Mouse (Mus musculus) spleen, adult 2 months (tissue): ENCODE measurements around the gene Rbck1. TPM values are rescaled to one million over a fixed set of nuclear protein-coding genes. Genes with fewer than 3 reads are reported as not detected.

Experiments used
- DNase-seq, 2 experiments: peaks; one replicate each; pipeline versions ENCODE4 v3.0.0 to v3.0.0-alpha.2; 2012 to 2021; ENCODE audit warnings: low spot score in 2 of 2, low read depth in 1 of 2
- H3K27ac ChIP-seq: fragments of 200-500 bp; 2 replicates; pipeline ENCODE4 v1.5.1; 2012; ENCODE audit warnings: low read length, inconsistent platforms; ENCODE audit not compliant: insufficient read depth
- H3K27me3 ChIP-seq: fragments of 200-500 bp; 2 replicates; pipeline ENCODE4 v1.6.1; 2012; ENCODE audit warnings: mild to moderate bottlenecking, moderate library complexity, low read length, inconsistent platforms; ENCODE audit not compliant: control insufficient read depth, insufficient read depth
- H3K36me3 ChIP-seq: fragments of 200-500 bp; 2 replicates; pipeline ENCODE4 v1.6.1; 2012; ENCODE audit warnings: mild to moderate bottlenecking, low read length, inconsistent platforms; ENCODE audit not compliant: control insufficient read depth, insufficient read depth
- H3K4me1 ChIP-seq: fragments of 200-500 bp; 2 replicates; pipeline ENCODE4 v1.6.1; 2011; ENCODE audit warnings: inconsistent platforms; ENCODE audit not compliant: control insufficient read depth, insufficient read depth, insufficient read length
- H3K4me3 ChIP-seq: fragments of 200-500 bp; 2 replicates; pipeline ENCODE4 v1.5.1; 2011; ENCODE audit warnings: mild to moderate bottlenecking, inconsistent platforms; ENCODE audit not compliant: insufficient read depth, insufficient read length; ENCODE audit errors: extremely low read depth
- CTCF ChIP-seq: fragments of 200-500 bp; IDR thresholded peaks from 2 replicates; pipeline ENCODE4 v1.5.1; 2011; ENCODE audit warnings: mild to moderate bottlenecking, inconsistent platforms; ENCODE audit not compliant: insufficient read depth, insufficient read length, insufficient replicate concordance; ENCODE audit errors: extremely low read depth
- POLR2A ChIP-seq: fragments of 200-500 bp; IDR thresholded peaks from 2 replicates; pipeline ENCODE4 v1.6.1; 2011; ENCODE audit warnings: low read depth, low read length, inconsistent platforms
- WGBS: fragments of 180-500 bp; shearing (Covaris S2); methylation state at CpG from one replicate; pipeline ENCODE4 v1.1.7; 2018; 5-methylcytosine and 5-hydroxymethylcytosine counted together
- polyA plus RNA-seq: library from polyadenylated mRNA; depleted of rRNA; stranded (reverse); fragments of >200 nt; gene quantifications from 2 replicates; pipeline ENCODE4 v1.2.3, GENCODE M21; 2012

Rbck1 gene
- polyA plus RNA-seq, 1 experiment, result 326 TPM

DNA sequence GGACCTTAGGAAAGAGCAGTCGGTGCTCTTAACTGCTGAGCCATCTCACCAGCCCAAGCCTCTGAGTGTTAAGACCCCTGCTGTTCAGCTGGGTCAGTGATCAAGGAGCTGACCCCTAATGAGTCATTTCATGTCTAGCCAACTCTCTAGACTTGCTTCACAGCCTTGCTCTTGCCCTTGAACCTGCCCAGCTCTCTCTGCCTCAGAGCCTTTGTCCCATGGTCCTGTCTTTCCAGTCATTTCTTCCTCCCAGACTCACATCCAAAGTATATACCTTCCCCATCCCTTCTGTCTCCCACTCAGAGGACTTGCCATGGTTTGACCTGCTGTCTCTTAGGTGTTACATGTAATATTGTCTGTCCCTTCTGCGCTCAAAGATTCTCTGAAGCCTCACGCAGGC is 24.8 kb upstream of the Rbck1 start:
- WGBS, result 96% methylated on average over 3 of the region's 3 CpGs
- TF ChIP-seq POLR2A (no peak), CTCF (no peak)
- Histone ChIP-seq H3K4me3 (no peak overlapping the region), H3K4me1 (no peaks in the 10 kb centered on the region; the same call in 1 of the 2 replicates), H3K36me3 (no peaks in the 10 kb centered on the region), H3K27ac (no peak overlapping the region), H3K27me3 (no peaks in the 10 kb centered on the region)
- no peak for DNase-seq

DNA sequence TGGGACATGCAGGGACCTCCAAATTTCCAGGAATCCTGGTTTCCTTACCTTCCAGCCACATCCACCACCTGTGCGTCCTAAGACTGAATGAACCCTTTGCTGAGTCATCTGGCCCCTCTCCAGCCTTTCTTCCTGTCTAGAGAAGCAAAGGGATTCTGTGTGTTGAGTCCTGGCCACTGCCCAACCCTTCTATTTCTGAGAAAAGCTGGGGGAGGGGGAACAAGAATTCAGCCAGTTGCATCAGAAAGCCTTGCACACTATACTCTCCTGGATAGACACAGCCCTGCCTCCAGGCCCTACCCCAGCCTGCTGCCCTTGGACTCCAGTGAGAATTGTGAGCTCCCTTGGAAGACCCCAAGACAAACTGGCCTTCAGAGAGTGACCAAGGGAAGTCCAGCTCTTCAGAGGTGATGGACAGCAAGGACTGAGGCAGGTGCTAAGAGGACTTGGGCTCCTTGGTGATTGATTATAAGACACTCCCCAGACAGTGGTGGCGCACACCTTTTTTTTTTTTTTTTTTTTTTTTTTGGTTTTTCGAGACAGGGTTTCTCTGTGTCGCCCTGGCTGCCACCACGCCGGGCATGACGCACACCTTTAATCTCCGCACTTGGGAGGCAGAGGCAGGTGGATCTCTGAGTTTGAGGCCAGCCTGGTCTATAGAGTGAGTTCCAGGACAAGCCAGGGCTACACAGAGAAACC is 17.5 kb upstream of the Rbck1 start:
- H3K4me1 ChIP-seq, result no peaks in the 10 kb centered on the region; the same call in 1 of the 2 replicates
- no peaks in the 10 kb centered on the region for H3K27me3 ChIP-seq
- no peak overlapping the region for H3K4me3 ChIP-seq
- TF ChIP-seq CTCF, result no peak
- TF ChIP-seq POLR2A, result no peak
- 83% methylated on average over 8 of the region's 8 CpGs for WGBS
- no peaks in the 10 kb centered on the region for H3K36me3 ChIP-seq
- no peak for DNase-seq
- no peak overlapping the region for H3K27ac ChIP-seq

DNA sequence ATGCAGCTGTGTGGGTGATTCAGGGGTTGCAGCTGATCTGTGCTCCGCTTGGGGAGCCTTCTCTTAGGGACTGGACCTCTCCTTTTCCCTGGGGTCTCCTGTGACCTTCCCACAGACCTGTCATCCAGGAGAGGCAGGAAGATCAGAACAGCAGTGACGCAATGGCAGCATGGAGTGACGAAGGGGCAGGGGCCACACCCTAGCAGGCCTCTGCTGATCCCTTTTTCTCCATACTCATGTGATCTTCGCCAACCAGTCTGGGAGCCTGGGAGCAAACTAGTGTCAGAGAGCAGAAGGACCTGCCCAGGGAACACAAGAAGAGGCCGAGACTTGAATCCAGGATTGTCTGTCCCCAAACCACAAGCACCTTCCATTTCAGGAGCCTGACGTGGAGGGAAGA is 16.8 kb upstream of the Rbck1 start:
- 82% methylated on average over 6 of the region's 6 CpGs for WGBS
- H3K27ac ChIP-seq, result no peak overlapping the region
- TF ChIP-seq CTCF (no peak), POLR2A (no peak)
- H3K4me3 ChIP-seq, result no peak overlapping the region
- DNase-seq, result no peak
- H3K36me3 ChIP-seq, result no peaks in the 10 kb centered on the region
- peaks cover 3% of the 10 kb centered on the region; the same call in 1 of the 2 replicates for H3K4me1 ChIP-seq
- H3K27me3 ChIP-seq, result no peaks in the 10 kb centered on the region

DNA sequence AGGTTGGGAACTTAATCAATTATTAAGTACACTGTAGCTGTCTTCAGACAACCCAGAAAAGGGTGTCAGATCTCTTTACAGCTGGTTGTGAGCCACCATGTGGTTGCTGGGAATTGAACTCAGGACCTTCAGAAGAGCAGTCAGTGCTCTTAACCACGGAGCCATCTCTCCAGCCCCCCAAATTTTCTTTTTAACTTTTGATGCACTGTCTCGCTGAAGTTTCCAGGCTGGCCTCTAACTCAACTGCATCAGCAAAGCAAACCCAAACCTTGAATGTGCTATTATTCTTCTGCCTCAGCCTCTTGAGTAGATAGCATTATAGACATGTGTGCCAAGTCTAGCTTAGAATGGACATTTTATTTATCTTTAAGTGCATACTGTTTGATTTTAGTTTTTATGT is 15.3 kb upstream of the Rbck1 start:
- DNase-seq, result no peak
- TF ChIP-seq POLR2A (no peak), CTCF (no peak)
- no peak overlapping the region for H3K27ac ChIP-seq
- 74% methylated on average over 2 of the region's 2 CpGs for WGBS
- no peak overlapping the region for H3K4me3 ChIP-seq
- H3K27me3 ChIP-seq, result no peaks in the 10 kb centered on the region
- H3K4me1 ChIP-seq, result peaks cover 3% of the 10 kb centered on the region; the same call in 1 of the 2 replicates
- no peaks in the 10 kb centered on the region for H3K36me3 ChIP-seq

GRCm38 (mm10) chr2:152346776-152347465 is 14.5 kb upstream of the Rbck1 start:
- Histone ChIP-seq H3K4me1 (peaks cover 3% of the 10 kb centered on the region; the same call in 1 of the 2 replicates), H3K36me3 (no peaks in the 10 kb centered on the region), H3K27me3 (no peaks in the 10 kb centered on the region), H3K4me3 (no peak overlapping the region), H3K27ac (no peak overlapping the region)
- WGBS, result 66% methylated on average over 9 of the region's 9 CpGs
- DNase-seq, result no peak
- TF ChIP-seq CTCF, result no peak
- TF ChIP-seq POLR2A, result no peak

DNA sequence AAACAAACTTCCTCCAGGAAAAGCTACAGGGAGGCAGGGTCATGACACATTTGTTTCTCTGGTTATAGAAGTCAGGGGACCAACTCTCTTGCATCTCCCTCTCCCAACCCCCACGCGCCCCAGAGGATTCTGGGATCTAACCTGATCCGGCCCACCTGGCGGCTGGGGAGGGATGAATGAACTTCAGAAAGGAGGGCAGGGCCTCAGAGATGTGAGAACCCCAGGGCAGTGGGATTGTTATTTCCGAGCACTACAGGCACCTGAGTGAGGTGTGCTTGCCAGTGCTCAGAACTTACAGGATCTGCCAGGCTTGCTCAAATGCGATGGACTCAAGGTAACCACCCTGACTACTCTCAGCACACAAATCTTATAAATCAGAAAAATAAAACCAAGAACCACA is 12.9 kb upstream of the Rbck1 start:
- TF ChIP-seq POLR2A (no peak), CTCF (no peak)
- WGBS, result 96% methylated on average over 6 of the region's 6 CpGs
- peaks cover 3% of the 10 kb centered on the region; the same call in 1 of the 2 replicates for H3K4me1 ChIP-seq
- H3K36me3 ChIP-seq, result no peaks in the 10 kb centered on the region
- H3K4me3 ChIP-seq, result no peak overlapping the region
- no peak for DNase-seq
- H3K27ac ChIP-seq, result no peak overlapping the region
- no peaks in the 10 kb centered on the region for H3K27me3 ChIP-seq

- Histone ChIP-seq H3K36me3 (no peaks in the 10 kb centered on the region), H3K4me3 (no peak overlapping the region), H3K27me3 (no peaks in the 10 kb centered on the region), H3K4me1 (peaks cover 3% of the 10 kb centered on the region; the same call in 1 of the 2 replicates), H3K27ac (no peak overlapping the region)
- WGBS, result 90% methylated on average over 5 of the region's 5 CpGs
- DNase-seq, result no peak
- TF ChIP-seq POLR2A, result no peak
- TF ChIP-seq CTCF, result no peak
Observed at GRCm38 (mm10) chr2:152344909-152345308, 12.5 kb upstream of the Rbck1 start.
